Mouse (Mus musculus) forebrain, embryonic 10.5 days (tissue): ENCODE data around the gene Nin. TPM values are rescaled to one million over a fixed set of nuclear protein-coding genes. Genes with fewer than 3 reads are reported as not detected.
A peak's percentile ranks its signal among the peaks of the same experiment; 100 is the strongest.
"Not testable (repeated sequence)": the region's sequence is repeated elsewhere in the genome, so short reads cannot be mapped to it uniquely, and the experiment has no call there.

Source experiments
- DNase-seq: peaks from one replicate; pipeline ENCODE4 v3.0.0-alpha.2; 2017; ENCODE audit warnings: low spot score; ENCODE audit errors: extremely low spot score
- H3K27ac ChIP-seq: fragments of 300-500 bp; sonication (generic); 2 replicates; pipeline ENCODE4 v1.5.1; 2016; ENCODE audit warnings: mild to moderate bottlenecking
- H3K27me3 ChIP-seq: fragments of 300-500 bp; sonication (generic); 2 replicates; pipeline ENCODE4 v1.6.1; 2016; ENCODE audit warnings: mild to moderate bottlenecking; ENCODE audit not compliant: poor library complexity, severe bottlenecking
- H3K36me3 ChIP-seq: fragments of 300-500 bp; sonication (generic); replicated peaks from 2 replicates; pipeline ENCODE4 v1.6.1; 2016; ENCODE audit warnings: mild to moderate bottlenecking, moderate library complexity
- H3K4me1 ChIP-seq: fragments of 300-500 bp; sonication (generic); 2 replicates; pipeline ENCODE4 v1.6.1; 2016
- H3K4me3 ChIP-seq: fragments of 300-500 bp; sonication (generic); 2 replicates; pipeline ENCODE4 v1.5.1; 2016; ENCODE audit warnings: mild to moderate bottlenecking, moderate library complexity
- H3K9me3 ChIP-seq: fragments of 300-500 bp; sonication (generic); 2 replicates; pipeline ENCODE4 v1.6.1; 2016; ENCODE audit warnings: mild to moderate bottlenecking, moderate library complexity
- WGBS: fragments of 180-500 bp; shearing (Covaris S2); methylation state at CpG from one replicate; pipeline ENCODE4 v1.1.7; 2016; 5-methylcytosine and 5-hydroxymethylcytosine counted together
- polyA plus RNA-seq: library from polyadenylated mRNA; unstranded; fragments of >200 nt; fragmentation: Nextera tagmentation; extraction: Ambion mirVana; gene quantifications from 2 replicates; pipeline ENCODE4 v1.2.1, GENCODE M21; 2016

Nin gene
- 8.9 and 9.7 TPM in 2 replicates for polyA plus RNA-seq

DNA sequence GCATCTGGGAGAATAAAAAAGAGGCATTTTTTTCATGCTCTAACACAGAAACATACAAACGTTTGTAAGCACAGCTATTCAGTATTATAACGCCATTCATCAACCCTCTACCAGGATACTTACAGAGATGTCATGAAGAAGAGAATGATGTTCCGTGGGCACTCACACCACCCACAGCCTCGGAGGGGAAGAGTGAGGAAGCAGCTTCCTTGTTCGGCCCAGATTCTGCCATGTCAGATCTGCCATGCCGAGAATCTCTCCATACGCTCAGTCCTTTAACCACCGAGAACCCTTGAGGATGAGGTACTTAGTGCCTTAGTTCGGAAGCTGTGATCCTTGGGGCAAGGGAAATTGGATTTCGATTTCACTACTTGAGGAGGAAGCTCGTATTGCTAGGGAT is at the start of gene Nin:
Gene Nin (minus strand): TSS at position 367 of the 400 bp plus-strand sequence.
- Histone ChIP-seq H3K36me3 (no peaks in the 10 kb centered on the region), H3K27ac (no peak within 1 kb of the TSS), H3K9me3 (no peaks in the 10 kb centered on the region), H3K27me3 (peaks cover 88% of the 10 kb centered on the region), H3K4me1 (peaks cover 34% of the 10 kb centered on the region), H3K4me3 (peak within 1 kb of the TSS; percentile 92; the same call in 1 of the 2 replicates)
- DNase-seq: no peak
- 46% methylated on average over 11 of the region's 11 CpGs for WGBS

DNA sequence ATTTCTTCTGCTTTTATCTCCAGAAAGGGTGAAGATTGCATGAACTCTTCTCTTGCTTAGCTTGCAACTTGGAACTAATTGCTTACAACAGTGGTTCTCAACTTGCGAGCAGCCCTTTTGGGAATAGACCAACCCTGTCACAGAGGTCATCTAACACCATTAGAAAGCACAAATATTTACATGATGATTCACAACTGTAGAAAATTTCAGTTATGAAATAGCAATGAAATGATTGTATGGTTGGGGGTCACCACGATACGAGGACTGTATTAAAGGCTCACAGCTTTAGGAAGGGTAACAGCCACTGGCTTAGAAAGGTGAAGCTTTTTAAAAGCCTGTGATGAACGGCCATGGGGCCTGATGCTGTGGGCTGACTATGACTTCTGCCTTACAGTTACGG is 47.5 kb upstream of the Nin start:
- 90% methylated on average over 5 of the region's 5 CpGs for WGBS
- no peak for DNase-seq

DNA sequence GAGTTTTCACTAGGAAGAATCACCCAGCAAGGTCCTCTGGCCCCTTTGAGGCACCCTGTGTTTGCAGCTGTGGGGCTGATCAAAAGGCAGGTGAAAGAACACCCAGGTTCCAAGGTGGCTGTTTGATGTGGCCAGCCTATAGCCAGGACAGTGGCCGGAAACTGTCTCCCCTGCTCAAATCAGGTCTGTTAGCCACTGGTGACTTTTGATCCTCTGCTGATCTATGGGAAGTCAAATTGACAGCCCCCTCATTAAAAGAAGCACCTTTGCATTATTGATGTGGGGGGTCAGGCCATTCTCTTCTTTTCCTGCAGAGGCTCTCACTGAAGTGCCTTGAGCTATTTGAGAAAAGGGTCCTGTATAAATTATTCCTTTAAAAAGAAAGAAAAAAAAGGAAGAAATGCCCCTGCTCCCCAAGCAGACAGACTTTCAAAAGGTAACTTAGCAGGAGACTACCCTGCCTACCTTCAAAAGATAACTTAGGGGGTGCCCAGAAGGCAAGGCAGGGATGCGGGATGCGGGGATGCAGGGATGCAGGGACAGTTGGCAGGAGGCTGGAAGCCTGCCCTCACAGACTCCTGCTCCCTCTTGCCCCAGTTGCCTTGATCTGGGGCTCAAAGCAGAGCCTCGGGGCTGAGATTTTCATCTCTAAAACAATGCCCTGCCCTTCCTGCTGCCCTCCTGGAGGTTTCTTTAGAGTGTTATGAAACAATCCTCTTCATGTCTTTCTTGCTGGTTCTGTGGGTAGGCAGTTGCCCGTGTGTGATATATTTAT is 44.0 kb upstream of the Nin start:
- Histone ChIP-seq H3K4me1 (peaks cover 10% of the 10 kb centered on the region; the same call in 1 of the 2 replicates), H3K9me3 (no peaks in the 10 kb centered on the region), H3K27me3 (no peaks in the 10 kb centered on the region; the same call in 1 of the 2 replicates), H3K27ac (no peak overlapping the region), H3K36me3 (no peaks in the 10 kb centered on the region), H3K4me3 (no peak overlapping the region)
- WGBS: 61% methylated on average over 5 of the region's 5 CpGs
- DNase-seq: no peak

More for the DNA sequence above, 47.5 kb upstream of the Nin start:
- H3K9me3 ChIP-seq: no peaks in the 10 kb centered on the region
- no peaks in the 10 kb centered on the region for H3K36me3 ChIP-seq
- H3K27me3 ChIP-seq: no peaks in the 10 kb centered on the region; the same call in 1 of the 2 replicates
- peaks cover 5% of the 10 kb centered on the region; the same call in 1 of the 2 replicates for H3K4me1 ChIP-seq
- H3K27ac ChIP-seq: no peak overlapping the region
- no peak overlapping the region for H3K4me3 ChIP-seq

DNA sequence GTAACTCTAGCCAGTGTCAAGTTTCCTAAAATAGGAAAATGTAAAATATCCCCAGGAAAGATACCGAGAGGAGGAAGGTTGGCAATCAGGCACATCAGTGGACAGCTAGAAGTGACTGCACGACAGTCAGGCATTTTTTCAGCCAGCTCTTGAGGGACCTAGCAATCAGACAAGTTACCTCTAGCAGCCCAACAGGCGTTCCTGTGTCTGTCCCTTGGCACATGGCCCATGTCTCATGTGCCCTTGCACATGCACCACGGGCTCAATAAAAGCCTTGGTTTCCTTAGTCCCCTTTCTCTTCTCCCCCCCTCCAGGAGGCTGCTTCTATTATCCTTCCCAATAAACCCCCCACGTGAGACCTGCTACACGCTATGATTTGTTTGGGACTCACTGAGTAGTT is 42.7 kb upstream of the Nin start:
- H3K4me1 ChIP-seq: peaks cover 10% of the 10 kb centered on the region; the same call in 1 of the 2 replicates
- no peaks in the 10 kb centered on the region for H3K36me3 ChIP-seq
- DNase-seq: no peak
- no peak overlapping the region for H3K4me3 ChIP-seq
- H3K9me3 ChIP-seq: no peaks in the 10 kb centered on the region
- no peak overlapping the region for H3K27ac ChIP-seq
- WGBS: 79% methylated on average over 6 of the region's 6 CpGs
- H3K27me3 ChIP-seq: no peaks in the 10 kb centered on the region; the same call in 1 of the 2 replicates

DNA sequence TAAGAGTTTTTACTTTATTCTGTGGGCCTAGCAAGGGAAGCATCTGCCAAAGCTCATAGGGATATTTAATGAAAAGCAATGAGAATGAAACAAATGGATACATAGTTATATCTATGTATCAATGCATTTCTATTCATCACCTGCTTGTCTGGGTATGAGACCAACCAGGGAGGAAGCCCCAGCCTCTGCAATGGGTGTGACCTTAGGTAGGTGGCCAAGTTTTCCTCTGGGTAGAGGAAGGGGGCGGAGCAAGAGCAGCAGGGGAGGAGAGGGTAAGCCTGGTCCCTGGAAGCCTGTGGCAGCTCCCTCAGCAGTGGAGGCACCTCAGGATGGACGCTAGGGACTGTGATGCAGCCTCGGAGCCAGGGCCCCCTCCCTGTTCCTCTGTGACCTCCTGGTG is 40.3 kb upstream of the Nin start, which contains the start of gene Abhd12b:
Gene Abhd12b (plus strand): TSS at position 301 of the 400 bp plus-strand sequence.
- DNase-seq: no peak
- 65% methylated on average over 3 of the region's 3 CpGs for WGBS
- Histone ChIP-seq H3K4me3 (no peak within 1 kb of the TSS), H3K36me3 (no peaks in the 10 kb centered on the region), H3K27me3 (no peaks in the 10 kb centered on the region; the same call in 1 of the 2 replicates), H3K27ac (no peak within 1 kb of the TSS), H3K9me3 (no peaks in the 10 kb centered on the region), H3K4me1 (peaks cover 12% of the 10 kb centered on the region)

DNA sequence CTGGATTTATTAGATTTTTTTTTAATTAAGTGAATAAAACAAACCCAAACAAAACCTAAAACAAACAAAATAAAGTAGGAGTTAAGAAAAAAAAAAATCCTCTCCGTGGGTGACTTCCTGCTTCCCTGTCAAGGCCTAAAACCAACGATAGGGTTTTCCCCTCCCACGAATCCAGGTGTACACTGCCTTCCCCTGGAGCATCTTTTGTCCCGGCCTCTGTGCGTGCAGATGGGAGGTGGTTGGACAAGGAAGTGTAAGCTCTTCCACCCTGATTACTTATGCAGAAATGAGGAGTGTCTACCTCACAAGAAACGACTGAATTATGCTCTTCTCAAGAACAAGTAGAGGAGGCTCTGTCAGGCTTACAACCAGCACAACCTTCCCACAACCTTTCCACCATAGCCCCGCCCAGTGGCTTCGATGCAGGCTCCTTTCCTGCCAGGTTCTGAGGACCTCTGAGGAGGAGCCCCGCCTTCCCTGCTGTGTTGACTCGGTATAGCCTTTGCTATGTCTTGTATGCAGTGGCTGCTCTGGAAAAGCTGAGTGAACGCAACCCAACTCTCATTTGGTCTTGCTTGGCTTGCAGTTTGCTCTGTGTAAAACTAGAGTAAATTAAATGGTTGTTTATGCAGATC is 35.2 kb upstream of the Nin start:
- no peak for DNase-seq
- Histone ChIP-seq H3K4me1 (peaks cover 28% of the 10 kb centered on the region), H3K9me3 (no peaks in the 10 kb centered on the region), H3K27me3 (peaks cover 8% of the 10 kb centered on the region), H3K36me3 (no peaks in the 10 kb centered on the region), H3K4me3 (peak overlapping the region; percentile 36), H3K27ac (no peak overlapping the region)
- 12% methylated on average over 11 of the region's 11 CpGs for WGBS

DNA sequence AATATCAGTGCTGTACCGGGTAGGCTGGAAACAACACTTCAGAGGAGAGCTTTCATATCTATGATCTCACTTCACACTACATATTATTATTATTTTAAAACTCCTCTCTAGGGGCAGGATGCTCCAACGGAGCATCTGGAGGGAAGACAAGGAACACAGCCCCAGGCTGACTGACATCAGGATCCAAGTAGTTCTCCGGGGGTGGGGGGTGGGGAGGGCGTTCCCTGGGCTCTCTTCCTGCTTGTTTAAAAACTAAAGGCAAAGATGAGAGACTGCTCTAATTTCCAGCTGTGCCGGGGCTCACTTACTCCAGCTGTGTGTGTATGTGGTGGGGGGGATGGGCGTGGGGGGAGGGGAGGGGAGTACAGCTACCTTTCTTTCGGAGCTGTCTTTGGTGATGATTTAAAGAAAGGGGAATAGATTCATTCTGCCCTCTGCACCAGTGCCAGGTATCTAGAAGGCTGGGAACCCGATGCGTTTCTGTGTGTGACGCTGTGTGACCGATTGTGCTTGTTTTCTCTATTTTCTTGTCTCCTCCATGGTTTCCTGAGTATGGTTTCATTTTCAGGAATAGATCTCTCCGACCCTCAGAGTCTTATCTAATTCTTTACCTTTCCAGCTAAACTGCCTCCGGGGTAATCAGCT is 34.6 kb upstream of the Nin start:
- no peaks in the 10 kb centered on the region for H3K36me3 ChIP-seq
- no peak for DNase-seq
- H3K4me3 ChIP-seq: peak overlapping the region; percentile 36
- H3K9me3 ChIP-seq: no peaks in the 10 kb centered on the region
- peaks cover 8% of the 10 kb centered on the region for H3K27me3 ChIP-seq
- peak overlapping the region; percentile 51; the same call in 1 of the 2 replicates for H3K27ac ChIP-seq
- WGBS: 8% methylated on average over 13 of the region's 13 CpGs
- peaks cover 27% of the 10 kb centered on the region for H3K4me1 ChIP-seq

DNA sequence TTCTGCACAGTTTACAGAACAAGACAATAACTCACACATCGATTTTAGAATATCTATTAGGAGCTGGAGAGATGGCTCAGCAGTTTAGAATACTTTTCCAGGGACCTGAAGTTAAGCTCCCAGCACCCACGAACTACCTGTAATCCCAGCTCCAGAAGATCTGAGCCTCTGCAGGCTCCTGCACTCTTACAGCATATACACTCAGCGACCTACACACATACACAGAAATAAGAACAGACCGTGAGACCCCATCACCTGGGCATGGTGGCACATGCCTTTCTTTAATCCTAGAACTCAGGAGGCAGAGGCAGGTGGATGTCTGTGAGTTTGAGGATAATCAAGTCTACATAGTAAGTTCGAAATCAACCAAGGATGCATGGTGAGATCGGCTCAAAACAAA is 32.1 kb upstream of the Nin start:
- 87% methylated on average over 6 of the region's 6 CpGs for WGBS
- no peaks in the 10 kb centered on the region for H3K9me3 ChIP-seq
- H3K27ac ChIP-seq: no peak overlapping the region
- peaks cover 8% of the 10 kb centered on the region for H3K27me3 ChIP-seq
- DNase-seq: no peak
- no peaks in the 10 kb centered on the region for H3K36me3 ChIP-seq
- no peak overlapping the region for H3K4me3 ChIP-seq
- H3K4me1 ChIP-seq: peaks cover 27% of the 10 kb centered on the region

DNA sequence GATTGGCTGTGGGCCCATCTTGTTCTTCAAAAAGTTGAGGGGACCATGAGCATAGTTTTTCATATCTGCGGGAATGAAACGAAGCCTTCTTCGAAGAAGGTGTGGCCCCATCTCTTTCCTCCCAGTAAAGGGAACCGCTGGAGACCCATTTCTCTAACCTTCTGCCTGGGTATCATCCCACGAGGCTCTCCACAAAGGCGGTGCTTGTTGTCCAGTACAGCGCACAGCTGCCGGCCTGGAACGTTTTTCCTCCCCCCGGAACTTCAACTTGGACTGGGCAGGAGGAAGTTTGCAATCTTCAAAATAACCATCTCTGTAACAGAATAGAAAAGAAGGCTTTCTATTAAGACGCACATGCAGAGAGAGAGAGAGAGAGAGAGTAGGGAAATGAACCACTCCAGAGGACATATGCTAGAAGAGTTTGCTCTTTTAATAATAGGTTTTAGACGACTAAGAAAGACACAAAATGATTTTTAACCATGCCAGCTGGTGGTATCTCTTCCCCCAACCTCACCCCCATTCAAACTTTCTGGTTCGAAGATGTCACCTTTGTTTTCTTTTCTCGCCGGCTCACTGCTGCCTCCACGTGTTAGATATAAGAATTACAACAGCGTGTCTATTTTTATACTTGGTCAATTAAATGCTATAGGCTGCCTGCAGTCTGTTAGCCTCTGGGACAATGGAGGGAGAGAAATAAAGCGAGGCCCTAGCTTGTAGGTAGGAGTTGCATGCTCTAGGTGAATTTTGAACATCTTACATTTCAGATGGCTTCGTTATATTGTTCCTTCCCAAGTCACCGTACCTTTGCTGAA is 31.3 kb upstream of the Nin start:
- peaks cover 8% of the 10 kb centered on the region for H3K27me3 ChIP-seq
- 52% methylated on average over 20 of the region's 20 CpGs for WGBS
- H3K4me1 ChIP-seq: peaks cover 27% of the 10 kb centered on the region
- no peaks in the 10 kb centered on the region for H3K36me3 ChIP-seq
- H3K9me3 ChIP-seq: no peaks in the 10 kb centered on the region
- peak; percentile 60 for DNase-seq
- H3K4me3 ChIP-seq: no peak overlapping the region
- H3K27ac ChIP-seq: peak overlapping the region; percentile 58; the same call in 1 of the 2 replicates

DNA sequence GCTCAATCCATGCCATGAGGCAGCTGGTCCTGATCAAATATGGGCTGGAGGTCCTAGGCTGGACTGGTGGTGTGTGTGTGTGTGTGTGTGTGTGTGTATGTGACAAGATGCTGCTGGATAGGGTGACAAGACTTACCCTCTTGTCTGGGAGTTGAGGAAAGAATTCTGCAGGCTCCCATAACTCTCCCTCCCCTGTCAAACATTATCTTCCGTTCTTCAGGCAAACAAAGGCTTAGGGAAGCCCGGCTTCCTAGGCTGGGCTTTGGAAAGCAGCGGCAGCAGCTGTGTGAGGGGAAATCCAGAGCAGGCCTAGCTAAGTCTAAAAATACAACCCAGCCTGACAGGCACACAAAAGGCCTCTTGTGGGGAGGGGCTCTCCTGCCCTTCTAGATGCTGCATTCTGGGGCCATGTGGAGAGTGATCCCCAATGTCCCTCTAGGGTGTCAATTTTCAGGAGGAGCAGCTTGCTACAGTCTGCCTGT is 30.6 kb upstream of the Nin start:
- not testable (repeated sequence) for H3K9me3 ChIP-seq, DNase-seq, H3K36me3 ChIP-seq, H3K4me3 ChIP-seq, H3K27me3 ChIP-seq
- Histone ChIP-seq H3K27ac (peak overlapping the region; percentile 68), H3K4me1 (peaks cover 27% of the 10 kb centered on the region)
- 42% methylated on average over 3 of the region's 3 CpGs for WGBS

DNA sequence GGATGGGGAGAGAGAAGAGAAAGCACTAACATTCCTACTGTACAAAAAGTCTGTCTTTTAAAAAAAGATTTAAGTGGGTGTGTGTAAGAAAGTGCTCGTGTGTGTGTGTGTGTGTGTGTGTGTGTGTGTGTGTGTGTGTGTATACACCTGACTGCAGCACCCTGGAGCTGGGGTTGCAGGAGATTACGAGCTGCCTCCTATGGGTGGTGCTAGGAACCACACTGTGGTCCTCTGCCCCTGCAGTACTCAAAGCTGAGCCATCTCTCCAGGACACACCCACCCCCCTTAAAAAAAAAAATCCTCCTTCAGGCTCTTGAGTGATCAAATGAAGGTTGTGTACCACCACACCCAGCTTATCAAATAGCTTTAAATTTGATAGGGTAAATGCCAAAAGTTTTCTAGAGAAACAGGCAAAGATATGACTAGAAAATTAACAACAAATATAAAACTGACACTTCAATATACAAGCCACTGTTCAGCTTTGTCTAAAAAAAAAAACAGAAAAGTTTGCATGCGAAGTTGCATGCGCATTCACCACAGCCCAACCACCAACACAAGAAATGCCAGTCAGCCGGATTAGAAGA is 27.6 kb upstream of the Nin start:
- H3K4me3 ChIP-seq: no peak overlapping the region
- H3K27ac ChIP-seq: no peak overlapping the region
- H3K36me3 ChIP-seq: no peaks in the 10 kb centered on the region
- H3K4me1 ChIP-seq: peaks cover 8% of the 10 kb centered on the region; the same call in 1 of the 2 replicates
- H3K9me3 ChIP-seq: no peaks in the 10 kb centered on the region
- no peaks in the 10 kb centered on the region for H3K27me3 ChIP-seq
- no peak for DNase-seq
- 89% methylated on average over 5 of the region's 5 CpGs for WGBS

DNA sequence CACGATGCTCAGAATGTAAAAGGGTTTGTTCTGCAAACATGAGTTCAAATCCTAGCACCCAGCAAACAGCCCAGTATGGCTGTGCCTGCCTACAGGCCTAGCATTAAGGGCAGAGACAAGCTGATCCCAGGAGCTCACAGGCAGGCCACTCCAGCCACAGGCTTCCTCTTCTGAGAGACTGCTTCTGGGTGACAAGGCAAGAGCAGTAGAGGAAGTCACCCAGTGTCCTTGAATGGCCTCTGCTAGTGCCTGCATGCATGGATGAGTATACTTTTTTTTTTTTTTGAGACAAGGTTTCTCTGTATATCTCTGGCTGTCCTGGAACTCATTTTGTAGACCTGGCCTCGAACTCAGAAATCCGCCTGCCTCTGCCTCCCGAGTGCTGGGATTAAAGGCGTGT is 27.0 kb upstream of the Nin start:
- no peaks in the 10 kb centered on the region for H3K36me3 ChIP-seq
- no peak overlapping the region for H3K27ac ChIP-seq
- H3K4me1 ChIP-seq: peaks cover 8% of the 10 kb centered on the region; the same call in 1 of the 2 replicates
- no peak overlapping the region for H3K4me3 ChIP-seq
- WGBS: 95% methylated on average over 5 of the region's 5 CpGs
- no peaks in the 10 kb centered on the region for H3K27me3 ChIP-seq
- no peaks in the 10 kb centered on the region for H3K9me3 ChIP-seq
- DNase-seq: no peak
